Mouse (Mus musculus) small intestine, adult 2 months (tissue): Measurements from ENCODE around the gene 3110082J24Rik. TPM values are rescaled to one million over a fixed set of nuclear protein-coding genes. Genes with fewer than 3 reads are reported as not detected.

Experiments used
- H3K27ac ChIP-seq: fragments of 200-500 bp; 2 replicates; pipeline ENCODE4 v1.5.1; 2012; ENCODE audit warnings: low read depth, low read length, control low read depth, inconsistent platforms; ENCODE audit not compliant: insufficient read depth
- H3K27me3 ChIP-seq: fragments of 200-500 bp; 2 replicates; pipeline ENCODE4 v1.6.1; 2012; ENCODE audit warnings: mild to moderate bottlenecking, moderate library complexity, low read length, inconsistent platforms; ENCODE audit not compliant: control insufficient read depth, insufficient read depth
- H3K36me3 ChIP-seq: fragments of 200-500 bp; 2 replicates; pipeline ENCODE4 v1.6.1; 2012; ENCODE audit warnings: mild to moderate bottlenecking, low read length, control low read depth, inconsistent platforms; ENCODE audit not compliant: control insufficient read depth, insufficient read depth
- H3K4me1 ChIP-seq: fragments of 200-500 bp; 2 replicates; pipeline ENCODE4 v1.6.1; 2012; ENCODE audit warnings: low read length, inconsistent platforms, mixed read lengths; ENCODE audit not compliant: control insufficient read depth, insufficient read depth, insufficient read length
- H3K4me3 ChIP-seq: fragments of 200-500 bp; 2 replicates; pipeline ENCODE4 v1.5.1; 2012; ENCODE audit warnings: low read depth, mild to moderate bottlenecking, control low read depth, inconsistent platforms, low read length, moderate library complexity
- CTCF ChIP-seq: fragments of 200-500 bp; IDR thresholded peaks from 2 replicates; pipeline ENCODE4 v1.5.1; 2012; ENCODE audit warnings: low read depth, mild to moderate bottlenecking, control low read depth, inconsistent platforms, low read length, moderate library complexity, mixed read lengths; ENCODE audit not compliant: insufficient replicate concordance, insufficient read length; ENCODE audit errors: extremely low read depth
- POLR2A ChIP-seq: fragments of 200-500 bp; IDR thresholded peaks from 2 replicates; pipeline ENCODE4 v1.6.1; 2012; ENCODE audit warnings: low read depth, mild to moderate bottlenecking, control low read depth, inconsistent platforms, low read length, moderate library complexity
- WGBS: fragments of 180-500 bp; shearing (Covaris S2); methylation state at CpG from one replicate; pipeline ENCODE4 v1.1.7; 2018; 5-methylcytosine and 5-hydroxymethylcytosine counted together
- polyA plus RNA-seq: library from polyadenylated mRNA; depleted of rRNA; stranded (reverse); fragments of >200 nt; gene quantifications from 2 replicates; pipeline ENCODE4 v1.2.3, GENCODE M21; 2012

The 3110082J24Rik gene
- polyA plus RNA-seq, 1 experiment: not detected

DNA sequence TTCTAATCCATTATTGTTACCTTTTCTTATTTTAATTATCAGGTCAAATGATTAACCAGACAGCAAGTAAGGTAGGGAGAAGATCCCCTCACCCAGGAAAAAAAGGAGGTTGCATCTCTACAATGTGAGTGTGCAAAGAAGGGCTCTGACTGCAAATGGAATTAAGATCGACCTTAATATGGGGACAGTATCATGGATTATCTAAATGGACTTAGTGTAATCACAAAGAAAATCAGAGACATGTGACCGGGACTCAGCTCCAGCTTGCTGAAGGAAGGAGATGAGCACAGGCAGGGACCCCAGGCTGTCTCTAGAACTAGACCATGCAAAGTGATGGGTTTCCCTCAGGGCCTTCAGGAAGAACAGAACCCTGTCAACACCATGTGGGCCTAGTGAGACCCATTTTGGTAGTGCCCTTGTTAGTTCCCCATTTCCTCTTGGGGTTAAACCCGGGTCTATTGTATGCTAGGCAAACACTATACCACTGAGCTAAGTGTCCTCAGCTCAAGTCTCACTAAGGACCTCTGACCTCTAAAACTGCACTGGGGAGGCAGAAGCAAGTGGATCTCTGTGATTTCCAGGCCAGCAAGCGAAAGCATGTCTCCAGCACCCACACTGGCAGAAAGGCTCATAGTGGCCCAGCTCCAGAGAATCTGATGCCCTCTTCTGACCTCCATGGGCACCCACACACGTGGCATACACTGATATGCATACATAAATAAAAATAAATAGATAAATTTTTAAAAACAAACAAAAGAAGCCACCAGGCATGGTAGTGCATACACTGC, 42.4 kb upstream of the 3110082J24Rik start:
- Histone ChIP-seq H3K4me1 (no peaks in the 10 kb centered on the region), H3K36me3 (peaks cover 29% of the 10 kb centered on the region), H3K4me3 (no peak overlapping the region), H3K27ac (no peak overlapping the region), H3K27me3 (no peaks in the 10 kb centered on the region)
- TF ChIP-seq CTCF (no peak), POLR2A (no peak)
- 59% methylated on average over 5 of the region's 5 CpGs for WGBS

DNA sequence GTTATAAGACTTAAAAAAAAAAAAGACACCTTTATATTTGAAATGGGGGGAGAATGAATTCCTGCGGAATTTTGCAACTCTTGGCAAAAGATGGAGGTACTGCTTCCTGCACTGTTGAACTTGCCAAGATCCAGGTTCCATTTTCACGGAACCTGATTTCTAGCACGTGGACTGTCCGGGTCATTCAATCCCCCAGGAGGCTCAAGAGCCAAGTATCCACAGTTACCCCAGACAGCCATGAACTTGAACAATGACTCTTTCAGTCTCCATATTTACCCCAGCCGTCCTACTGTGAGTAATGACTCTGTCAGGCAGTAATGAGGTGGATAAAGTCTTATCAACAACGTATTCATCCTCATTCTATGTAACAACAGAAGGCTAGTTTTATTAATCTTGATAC, 40.6 kb upstream of the 3110082J24Rik start:
- TF ChIP-seq POLR2A (no peak), CTCF (no peak)

DNA sequence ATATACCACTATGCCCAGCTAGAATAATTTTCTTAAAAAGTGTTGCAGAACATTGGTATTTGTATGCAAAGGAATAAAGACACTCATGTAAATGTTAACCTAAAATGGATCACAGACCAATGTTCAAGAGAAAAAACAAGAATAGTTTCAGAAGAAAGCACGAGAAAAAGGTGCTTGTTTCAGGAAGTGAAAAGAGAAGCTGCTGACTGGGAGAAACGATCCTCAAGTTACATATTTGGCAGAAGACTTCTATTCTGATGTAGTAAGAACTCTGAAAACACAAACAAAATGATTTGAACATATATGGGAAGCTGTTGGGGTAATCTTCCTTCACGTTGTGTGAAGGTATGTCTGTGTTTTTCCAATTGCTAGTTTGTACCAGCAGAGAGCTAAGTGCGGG, 32.3 kb upstream of the 3110082J24Rik start:
- WGBS: 81% methylated on average over 4 of the region's 4 CpGs
- H3K4me1 ChIP-seq: no peaks in the 10 kb centered on the region
- no peak for TF ChIP-seq CTCF
- no peak for TF ChIP-seq POLR2A
- H3K36me3 ChIP-seq: peaks cover 62% of the 10 kb centered on the region
- H3K4me3 ChIP-seq: no peak overlapping the region
- no peaks in the 10 kb centered on the region for H3K27me3 ChIP-seq
- H3K27ac ChIP-seq: no peak overlapping the region

More for the DNA sequence above, 40.6 kb upstream of the 3110082J24Rik start:
- Histone ChIP-seq H3K36me3 (peaks cover 40% of the 10 kb centered on the region), H3K4me3 (no peak overlapping the region), H3K27ac (no peak overlapping the region), H3K4me1 (no peaks in the 10 kb centered on the region), H3K27me3 (no peaks in the 10 kb centered on the region)
- 84% methylated on average over 6 of the region's 6 CpGs for WGBS

DNA sequence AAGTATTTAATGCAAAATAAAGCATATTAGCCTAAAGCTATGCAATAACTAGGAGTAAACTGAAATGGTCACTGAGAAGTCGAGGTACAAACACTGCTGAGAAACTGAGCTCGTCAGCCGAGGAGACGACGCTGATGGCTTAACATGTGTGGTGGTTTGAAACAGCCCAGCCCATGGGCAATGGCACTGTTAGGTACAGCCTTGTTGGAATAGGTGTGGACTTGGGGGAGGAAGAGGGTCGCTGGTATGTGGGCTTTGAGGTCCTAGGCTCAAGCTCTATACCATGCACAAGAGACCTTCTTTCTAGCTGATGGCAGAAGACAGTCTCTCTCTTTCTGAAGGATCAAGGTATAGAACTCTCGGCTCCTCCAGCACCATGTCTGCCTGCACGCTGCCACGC, 31.4 kb upstream of the 3110082J24Rik start:
- TF ChIP-seq POLR2A: no peak
- no peak for TF ChIP-seq CTCF
- 95% methylated on average over 9 of the region's 9 CpGs for WGBS
- H3K4me1 ChIP-seq: no peaks in the 10 kb centered on the region
- no peak overlapping the region for H3K27ac ChIP-seq
- peaks cover 61% of the 10 kb centered on the region for H3K36me3 ChIP-seq
- no peaks in the 10 kb centered on the region for H3K27me3 ChIP-seq
- H3K4me3 ChIP-seq: no peak overlapping the region

DNA sequence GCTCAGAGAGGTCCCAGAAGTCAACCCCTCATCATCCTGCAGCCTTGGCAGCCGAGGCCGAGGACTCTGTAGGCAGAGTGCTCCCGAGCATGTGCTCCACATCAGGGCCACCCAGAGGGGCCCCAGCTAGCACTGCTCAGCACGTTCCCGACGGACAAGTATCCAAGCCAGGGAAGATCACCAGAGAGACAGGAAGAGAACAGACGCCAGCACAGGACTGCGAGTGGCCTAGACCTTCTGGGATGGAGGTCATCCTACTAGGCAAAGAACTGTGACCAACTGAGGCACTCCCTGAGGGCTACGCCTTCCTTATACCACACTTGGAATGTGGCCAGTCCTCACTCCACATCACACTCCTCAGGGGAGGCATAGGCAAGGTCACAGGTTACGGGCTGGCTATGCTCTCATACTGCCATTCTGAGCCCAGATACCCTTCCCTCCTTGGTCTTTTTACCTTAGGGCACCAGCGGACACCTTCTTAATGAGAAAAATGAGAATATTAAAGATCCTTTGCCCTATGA, 29.9 kb upstream of the 3110082J24Rik start:
- Histone ChIP-seq H3K36me3 (peaks cover 61% of the 10 kb centered on the region), H3K4me3 (no peak overlapping the region), H3K4me1 (no peaks in the 10 kb centered on the region), H3K27ac (no peak overlapping the region), H3K27me3 (no peaks in the 10 kb centered on the region)
- WGBS: 90% methylated on average over 11 of the region's 11 CpGs
- TF ChIP-seq CTCF (no peak), POLR2A (no peak)

DNA sequence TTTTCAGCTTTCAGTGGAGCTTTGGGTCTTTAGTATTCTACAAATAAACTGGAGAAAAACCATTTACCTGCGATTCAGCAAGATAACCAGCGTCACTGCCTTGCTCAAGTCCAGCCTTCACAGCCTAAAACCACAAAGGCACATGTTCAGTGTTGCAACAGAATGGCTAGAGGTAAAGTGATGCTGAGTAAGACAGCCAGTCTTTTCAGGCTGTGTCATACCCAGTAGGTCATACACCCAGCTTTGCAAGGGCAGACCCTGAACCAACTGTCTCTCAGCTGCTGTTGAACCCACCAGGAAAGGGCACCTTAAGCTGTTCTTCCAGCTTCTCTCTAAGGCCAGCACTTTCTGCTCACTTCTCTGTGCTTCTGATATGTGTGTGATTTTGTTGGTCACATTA, 26.3 kb upstream of the 3110082J24Rik start:
- Histone ChIP-seq H3K27ac (no peak overlapping the region), H3K36me3 (peaks cover 66% of the 10 kb centered on the region)

DNA sequence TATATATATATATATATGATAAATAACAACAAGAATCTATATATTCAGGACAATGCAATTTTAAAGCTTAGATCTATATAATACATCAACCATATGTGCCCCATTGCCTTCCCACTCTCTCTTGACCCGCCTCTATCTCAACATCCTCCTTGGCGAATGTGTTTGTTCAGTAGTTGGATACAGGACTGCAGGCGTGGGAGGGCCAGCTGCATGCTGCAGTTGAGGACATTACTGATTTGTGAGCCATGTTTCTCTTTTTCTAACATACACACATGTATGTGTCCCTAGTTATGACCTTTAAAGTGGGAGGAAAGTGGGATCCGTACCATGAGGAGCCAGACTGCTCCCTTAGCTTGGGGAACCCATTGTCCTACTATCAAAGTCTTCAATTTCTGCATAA, 25.4 kb upstream of the 3110082J24Rik start:
- Histone ChIP-seq H3K27ac (no peak overlapping the region), H3K4me3 (no peak overlapping the region), H3K4me1 (no peaks in the 10 kb centered on the region), H3K36me3 (peaks cover 65% of the 10 kb centered on the region), H3K27me3 (no peaks in the 10 kb centered on the region)
- TF ChIP-seq CTCF (no peak), POLR2A (no peak)
- 85% methylated on average over 4 of the region's 4 CpGs for WGBS

More for the DNA sequence above, 26.3 kb upstream of the 3110082J24Rik start:
- TF ChIP-seq POLR2A: no peak
- no peak for TF ChIP-seq CTCF
- 93% methylated on average over 2 of the region's 2 CpGs for WGBS
- H3K4me1 ChIP-seq: no peaks in the 10 kb centered on the region
- H3K27me3 ChIP-seq: no peaks in the 10 kb centered on the region
- no peak overlapping the region for H3K4me3 ChIP-seq

DNA sequence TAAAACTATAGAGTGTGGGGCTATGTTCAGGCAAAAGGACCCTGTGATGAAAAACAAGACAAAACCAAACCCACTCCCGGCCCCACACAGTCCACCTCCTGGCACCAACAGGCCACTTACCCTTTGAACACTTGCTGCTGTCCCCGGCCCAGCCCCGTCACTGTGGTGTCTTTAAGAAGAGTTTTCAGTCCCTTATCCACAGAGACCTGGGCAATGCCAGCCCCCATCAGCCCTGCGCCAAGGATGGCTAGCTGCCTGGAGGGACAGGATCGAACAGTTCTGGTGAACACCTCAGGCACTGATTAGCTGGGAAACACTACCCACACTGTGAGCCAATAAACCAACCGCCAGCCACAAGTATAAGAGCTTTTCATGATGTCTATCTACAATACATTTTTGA, 22.8 kb upstream of the 3110082J24Rik start:
- TF ChIP-seq CTCF (no peak), POLR2A (no peak)
- no peaks in the 10 kb centered on the region for H3K27me3 ChIP-seq
- peaks cover 67% of the 10 kb centered on the region for H3K36me3 ChIP-seq
- H3K27ac ChIP-seq: no peak overlapping the region
- H3K4me1 ChIP-seq: no peaks in the 10 kb centered on the region
- no peak overlapping the region for H3K4me3 ChIP-seq
- 93% methylated on average over 6 of the region's 6 CpGs for WGBS
